Comparison of ENCODE assay signal across 13 mouse cellular contexts in genomic region chr5:139682631-139682977, GRCm38 (mm10). TPM values are rescaled to one million over a fixed set of nuclear protein-coding genes. Genes with fewer than 3 reads are reported as not detected.
A peak's percentile ranks its signal among the peaks of the same experiment; 100 is the strongest.
DNase-seq lines count a peak whose midpoint lies in the region; ATAC-seq and TF ChIP-seq lines count a peak whose summit lies in the region.
"Had no signal": no experiment of that assay in that cellular context is flagged by ENCODE, and none has a peak within 500 bp of the region (broad histone marks: within the 10 kb centered on the region; RNA-seq: fewer than 3 reads in every experiment).

No protein-coding gene starts in this region.

- DNase-seq in embryo, embryonic 10.5 days (ENCODE audit: low spot score) = peak; percentile 50
- no peak for DNase-seq in embryo, embryonic 10 days (ENCODE audit: low spot score)
- no peak for DNase-seq in spleen, adult 18-20 months
- no peak for DNase-seq in gastrocnemius, adult 2 months
- DNase-seq in left cerebral cortex, postnatal 36 days (ENCODE audit: low spot score in 2 of 2) = no peak
- DNase-seq: kidney, postnatal 14 days; lung, postnatal 10 days; right cerebral cortex, adult 18-20 months; thymus, postnatal 25 days had no signal

- peak overlapping the region; percentile 58 for H3K27ac ChIP-seq in forebrain, embryonic 16.5 days (ENCODE audit: low read length)
- no peak overlapping the region; the same call in 1 of the 2 replicates for H3K27ac ChIP-seq in limb, embryonic 13.5 days
- peak overlapping the region; percentile 80 for H3K27ac ChIP-seq in neural tube, embryonic 14.5 days (ENCODE audit: low read depth, low read length)
- no peak overlapping the region for H3K27ac ChIP-seq in gastrocnemius, adult 2 months
- H3K27ac ChIP-seq: limb, embryonic 15.5 days had no signal

- H3K27me3 ChIP-seq in forebrain, embryonic 16.5 days (replicated peaks; ENCODE audit: control insufficient read depth, insufficient read depth, low read length) = peaks cover 72% of the 10 kb centered on the region
- H3K27me3 ChIP-seq in limb, embryonic 13.5 days = peaks cover 74% of the 10 kb centered on the region
- H3K27me3 ChIP-seq in neural tube, embryonic 14.5 days (ENCODE audit: control insufficient read depth, insufficient read depth, low read length) = peaks cover 4% of the 10 kb centered on the region; the same call in 1 of the 2 replicates

- peaks cover 22% of the 10 kb centered on the region for H3K4me1 ChIP-seq in forebrain, embryonic 16.5 days (replicated peaks; ENCODE audit: control insufficient read depth, insufficient read depth, low read length)
- H3K4me1 ChIP-seq in limb, embryonic 13.5 days = peaks cover 31% of the 10 kb centered on the region
- H3K4me1 ChIP-seq in neural tube, embryonic 14.5 days (ENCODE audit: control insufficient read depth, insufficient read depth, low read length) = peaks cover 7% of the 10 kb centered on the region; the same call in 1 of the 2 replicates

- no peaks in the 10 kb centered on the region for H3K36me3 ChIP-seq in forebrain, embryonic 16.5 days (ENCODE audit: control insufficient read depth, insufficient read depth)
- H3K36me3 ChIP-seq in limb, embryonic 13.5 days = no peaks in the 10 kb centered on the region
- no peaks in the 10 kb centered on the region for H3K36me3 ChIP-seq in neural tube, embryonic 14.5 days (ENCODE audit: control insufficient read depth, insufficient read depth, low read length)
- H3K36me3 ChIP-seq: limb, embryonic 15.5 days had no signal

- H3K9me3 ChIP-seq in forebrain, embryonic 16.5 days (ENCODE audit: control insufficient read depth, low read length) = no peaks in the 10 kb centered on the region
- no peaks in the 10 kb centered on the region for H3K9me3 ChIP-seq in limb, embryonic 13.5 days
- no peaks in the 10 kb centered on the region for H3K9me3 ChIP-seq in neural tube, embryonic 14.5 days (ENCODE audit: control insufficient read depth, low read length)
- H3K9me3 ChIP-seq: limb, embryonic 15.5 days had no signal

- H3K9ac ChIP-seq in forebrain, embryonic 16.5 days (replicated peaks; ENCODE audit: low read depth, low read length) = no peak overlapping the region; the same call in 1 of the 2 replicates
- no peak overlapping the region for H3K9ac ChIP-seq in limb, embryonic 13.5 days
- no peak overlapping the region for H3K9ac ChIP-seq in neural tube, embryonic 14.5 days (replicated peaks; ENCODE audit: low read depth, low read length)
- H3K9ac ChIP-seq: limb, embryonic 15.5 days had no signal

- under 1% methylated on average over 7 of the region's 7 CpGs for WGBS in forebrain, embryonic 16.5 days
- WGBS in limb, embryonic 13.5 days = 5% methylated on average over 7 of the region's 7 CpGs
- WGBS in neural tube, embryonic 14.5 days = 2% methylated on average over 7 of the region's 7 CpGs

- no peak overlapping the region for H3K4me3 ChIP-seq in forebrain, embryonic 16.5 days (replicated peaks; ENCODE audit: low read length)
- no peak overlapping the region for H3K4me3 ChIP-seq in limb, embryonic 13.5 days
- no peak overlapping the region for H3K4me3 ChIP-seq in neural tube, embryonic 14.5 days (ENCODE audit: low read depth, low read length)
- no peak overlapping the region for H3K4me3 ChIP-seq in gastrocnemius, adult 2 months
- H3K4me3 ChIP-seq: limb, embryonic 15.5 days had no signal

- peak; percentile 27; the same call in 1 of the 2 replicates for ATAC-seq in forebrain, embryonic 16.5 days
- no peak for ATAC-seq in limb, embryonic 13.5 days (ENCODE audit: low FRiP score, low read depth)
- ATAC-seq in neural tube, embryonic 14.5 days (ENCODE audit: low read depth) = peak; percentile 57

- TF ChIP-seq CTCF in gastrocnemius, adult 2 months (IDR thresholded peaks at IDR 0.05) = no peak

- H3K4me2 ChIP-seq in forebrain, embryonic 16.5 days (ENCODE audit: low read length) = peak overlapping the region; percentile 33; the same call in 1 of the 2 replicates
- H3K4me2 ChIP-seq in limb, embryonic 13.5 days (replicated peaks) = peak overlapping the region; percentile 34
- no peak overlapping the region for H3K4me2 ChIP-seq in neural tube, embryonic 14.5 days (ENCODE audit: low read depth, low read length)
- H3K4me2 ChIP-seq: limb, embryonic 15.5 days had no signal

- intact Hi-C loops in gastrocnemius, adult 2 months (cut with DNase I) = no loop called here
- intact Hi-C loops in left cerebral cortex, postnatal 36 days (cut with DNase I) = no loop called here

RNA-seq across cellular contexts. Expression of gene Micall2, which starts 53.5 kb away (rescaled TPM):
- 3.8 and 5.7 TPM in 2 replicates for polyA plus RNA-seq in forebrain, embryonic 16.5 days (2015; fragmentation: Nextera tagmentation; extraction: Ambion mirVana)
- 5.4 and 5.9 TPM in 2 replicates for polyA plus RNA-seq in limb, embryonic 13.5 days (2015; fragmentation: Nextera tagmentation; extraction: Ambion mirVana)
- polyA plus RNA-seq in neural tube, embryonic 14.5 days (2014; fragmentation: Nextera tagmentation; extraction: Ambion mirVana) = 9.1 and 9.4 TPM in 2 replicates
- under 1 TPM; 0.61 to 0.95 TPM for total RNA-seq in gastrocnemius, adult 2 months (2021)
- total RNA-seq in left cerebral cortex, postnatal 36 days (2021) = 1 to 10 TPM; 1.7 to 3.4 TPM

Comparison
In these comparisons a context has a peak if more than half of its experiments do, and no peak if none do; other contexts are left out.
1. H3K27ac ChIP-seq: peak in forebrain, embryonic 16.5 days (single experiment) and neural tube, embryonic 14.5 days (single experiment); none in limb, embryonic 13.5 days (single experiment) and gastrocnemius, adult 2 months (single experiment).